Mouse (Mus musculus): ENCODE data around the gene Fmo4.

- TF ChIP-seq CTCF (conservative IDR thresholded peaks at IDR 0.05; ENCODE audit: insufficient read depth, insufficient read length, low read depth, low read length) (no peak), POLR2A (IDR thresholded peaks at IDR 0.05; ENCODE audit: low read depth, low read length) (no peak)
Observed at GRCm38 (mm10) chr1:162792306-162793044, 21.3 kb downstream of the Fmo4 start.
